Mouse (Mus musculus) intestine, embryonic 16.5 days (tissue): Measurements from ENCODE around the gene Fxn. TPM values are rescaled to one million over a fixed set of nuclear protein-coding genes. Genes with fewer than 3 reads are reported as not detected.
A peak's percentile ranks its signal among the peaks of the same experiment; 100 is the strongest.

ENCODE experiments used
- ATAC-seq: fragments of 200-750 bp; cut with Nextera tagmentation; 2 replicates; pipeline ENCODE4 v1.8.0; 2017; ENCODE audit warnings: moderate TSS enrichment, moderate library complexity
- H3K27ac ChIP-seq: fragments of 300-500 bp; sonication (generic); 2 replicates; pipeline ENCODE4 v1.5.1; 2014; ENCODE audit warnings: mild to moderate bottlenecking, low read length
- H3K27me3 ChIP-seq: fragments of 300-500 bp; sonication (generic); replicated peaks from 2 replicates; pipeline ENCODE4 v1.6.1; 2014; ENCODE audit warnings: low read length, control low read depth, mixed read lengths; ENCODE audit not compliant: control insufficient read depth, insufficient read depth
- H3K36me3 ChIP-seq: fragments of 300-500 bp; sonication (generic); 2 replicates; pipeline ENCODE4 v1.6.1; 2014; ENCODE audit warnings: low read length, control low read depth; ENCODE audit not compliant: control insufficient read depth, insufficient read depth
- H3K4me1 ChIP-seq: fragments of 300-500 bp; sonication (generic); 2 replicates; pipeline ENCODE4 v1.6.1; 2014; ENCODE audit warnings: low read length, control low read depth, mixed read lengths; ENCODE audit not compliant: control insufficient read depth, insufficient read depth
- H3K4me2 ChIP-seq: fragments of 300-500 bp; sonication (generic); 2 replicates; pipeline ENCODE4 v1.6.1; 2014; ENCODE audit warnings: low read depth, low read length, control low read depth
- H3K4me3 ChIP-seq: fragments of 300-500 bp; sonication (generic); 2 replicates; pipeline ENCODE4 v1.5.1; 2014; ENCODE audit warnings: mild to moderate bottlenecking, low read length
- H3K9ac ChIP-seq: fragments of 300-500 bp; sonication (generic); 2 replicates; pipeline ENCODE4 v1.6.1; 2014; ENCODE audit warnings: low read depth, low read length
- H3K9me3 ChIP-seq: fragments of 300-500 bp; sonication (generic); 2 replicates; pipeline ENCODE4 v1.6.1; 2016; ENCODE audit warnings: low read length, control low read depth; ENCODE audit not compliant: control insufficient read depth
- WGBS: fragments of 180-500 bp; shearing (Covaris S2); extraction: QIAGEN DNeasy Blood & Tissue Kit; methylation state at CpG from one replicate; pipeline ENCODE4 v1.1.7; 2014; 5-methylcytosine and 5-hydroxymethylcytosine counted together
- polyA plus RNA-seq: library from polyadenylated mRNA; unstranded; fragments of >200 nt; fragmentation: Nextera tagmentation; extraction: Ambion mirVana; gene quantifications from 2 replicates; pipeline ENCODE4 v1.2.1, GENCODE M21; 2015

Gene Fxn
- polyA plus RNA-seq, 1 experiment from 2014 or later = 37.6 TPM

GRCm38 (mm10) chr19:24225305-24225696 lies 55.1 kb downstream of the Fxn start:
- ATAC-seq = peak; percentile 89
- Histone ChIP-seq H3K4me2 (peak overlapping the region; percentile 68), H3K9me3 (no peaks in the 10 kb centered on the region), H3K27ac (peak overlapping the region; percentile 99), H3K9ac (peak overlapping the region; percentile 53; the same call in 1 of the 2 replicates), H3K4me1 (no peaks in the 10 kb centered on the region), H3K4me3 (peak overlapping the region; percentile 72), H3K27me3 (peaks cover 5% of the 10 kb centered on the region; the same call in 1 of the 2 replicates), H3K36me3 (no peaks in the 10 kb centered on the region)
- 2% methylated on average over 17 of the region's 17 CpGs for WGBS

DNA sequence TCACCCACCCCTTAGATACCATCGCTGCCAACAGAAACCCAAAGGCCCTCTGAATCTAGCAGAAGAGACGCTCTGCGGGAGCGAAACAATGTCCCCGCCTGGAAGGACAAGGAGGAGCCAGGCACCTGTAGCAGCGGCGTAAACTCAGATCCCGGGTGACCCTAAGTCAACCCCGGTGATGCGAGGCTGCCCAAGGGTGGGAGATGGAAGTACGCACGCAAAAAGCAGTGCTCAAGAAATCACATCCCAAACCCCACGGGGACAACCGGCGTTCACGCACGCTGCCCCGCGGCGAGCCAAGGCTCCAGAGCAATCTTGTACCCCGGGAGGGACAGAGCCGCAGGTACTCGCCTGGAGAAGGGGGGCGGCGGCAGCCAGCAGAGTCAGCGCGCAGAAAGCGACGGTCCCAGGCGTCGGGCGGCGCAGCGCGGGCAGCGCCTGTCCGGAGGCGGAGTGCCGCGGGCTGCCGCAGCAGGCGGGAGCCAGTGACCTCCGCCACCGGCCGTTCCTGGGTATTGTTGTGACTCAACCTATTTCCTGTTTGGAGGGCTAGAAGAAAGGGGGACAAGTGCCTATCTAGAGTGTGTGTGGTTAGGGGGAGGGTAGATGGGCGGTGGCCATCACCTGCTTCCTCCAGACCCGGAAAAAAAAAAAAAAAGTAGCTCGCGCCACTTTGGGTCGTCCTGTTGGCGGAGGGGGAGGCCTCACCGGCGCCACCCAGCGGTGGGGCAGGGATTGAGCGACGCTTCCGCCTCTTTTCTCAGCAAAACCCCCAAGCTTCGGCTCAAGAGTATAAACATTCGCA lies 55.7 kb downstream of the Fxn start, which contains the start of gene Tjp2:
Gene Tjp2 (minus strand): TSS at position 531 of the 805 bp plus-strand sequence.
- Histone ChIP-seq H3K4me2 (peak within 1 kb of the TSS; percentile 68), H3K4me3 (peak within 1 kb of the TSS; percentile 72), H3K4me1 (no peaks in the 10 kb centered on the region), H3K27me3 (peaks cover 5% of the 10 kb centered on the region; the same call in 1 of the 2 replicates), H3K9me3 (no peaks in the 10 kb centered on the region), H3K27ac (peak within 1 kb of the TSS; percentile 99), H3K9ac (peak within 1 kb of the TSS; percentile 85), H3K36me3 (no peaks in the 10 kb centered on the region)
- under 1% methylated on average over 59 of the region's 59 CpGs for WGBS
- ATAC-seq = peak; percentile 84

DNA sequence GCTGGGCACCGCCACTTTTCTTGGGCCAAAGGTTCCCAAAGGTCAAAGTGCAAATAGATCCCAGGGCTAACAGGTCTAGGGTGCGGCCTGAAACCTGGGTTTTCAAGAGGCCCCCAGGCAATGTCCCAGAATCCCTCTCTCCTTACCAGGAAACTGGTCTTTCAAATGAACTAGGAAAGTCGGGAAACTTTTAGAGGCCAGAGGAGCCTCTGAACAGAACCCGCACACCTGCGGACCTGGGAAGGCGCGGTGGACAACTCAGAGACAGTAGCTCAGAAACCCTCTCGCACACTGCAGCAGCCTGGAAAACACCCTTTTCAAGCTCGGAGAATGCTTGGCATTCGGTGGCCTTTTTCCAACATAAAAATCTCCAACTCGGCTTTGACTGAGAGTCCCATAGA lies 56.6 kb downstream of the Fxn start:
- WGBS = 16% methylated on average over 11 of the region's 11 CpGs
- Histone ChIP-seq H3K9ac (peak overlapping the region; percentile 85), H3K9me3 (no peaks in the 10 kb centered on the region), H3K4me2 (peak overlapping the region; percentile 68), H3K4me1 (no peaks in the 10 kb centered on the region), H3K27ac (peak overlapping the region; percentile 99), H3K27me3 (peaks cover 5% of the 10 kb centered on the region; the same call in 1 of the 2 replicates), H3K36me3 (no peaks in the 10 kb centered on the region), H3K4me3 (peak overlapping the region; percentile 72)
- peak; percentile 58 for ATAC-seq

DNA sequence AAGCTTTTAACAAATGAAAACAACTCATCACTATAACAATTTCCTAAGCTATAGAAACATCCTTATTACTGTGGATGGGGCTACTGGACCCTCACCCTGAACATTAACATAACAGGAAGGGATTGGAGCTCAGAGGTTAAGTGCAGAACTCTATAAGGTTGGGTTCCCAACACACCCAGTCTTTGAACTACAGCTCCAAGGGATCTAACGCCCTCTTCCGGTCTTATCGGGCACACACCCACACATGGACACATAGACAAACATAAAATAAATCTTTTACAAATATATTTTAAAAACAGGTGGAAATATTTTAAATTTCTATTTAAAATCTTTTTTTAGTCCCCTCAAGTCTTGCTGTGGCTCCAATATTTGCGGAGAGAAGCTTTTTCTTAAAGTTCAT lies 59.0 kb downstream of the Fxn start:
- 66% methylated on average over 4 of the region's 4 CpGs for WGBS
- no peaks in the 10 kb centered on the region for H3K36me3 ChIP-seq
- ATAC-seq = no peak
- H3K4me3 ChIP-seq = no peak overlapping the region
- no peaks in the 10 kb centered on the region for H3K4me1 ChIP-seq
- 0 out of 2 replicates have a peak overlapping the region, but pooled peaks have one; percentile 3 for H3K4me2 ChIP-seq
- H3K9ac ChIP-seq = no peak overlapping the region
- H3K9me3 ChIP-seq = no peaks in the 10 kb centered on the region
- no peak overlapping the region for H3K27ac ChIP-seq
- peaks cover 5% of the 10 kb centered on the region; the same call in 1 of the 2 replicates for H3K27me3 ChIP-seq

DNA sequence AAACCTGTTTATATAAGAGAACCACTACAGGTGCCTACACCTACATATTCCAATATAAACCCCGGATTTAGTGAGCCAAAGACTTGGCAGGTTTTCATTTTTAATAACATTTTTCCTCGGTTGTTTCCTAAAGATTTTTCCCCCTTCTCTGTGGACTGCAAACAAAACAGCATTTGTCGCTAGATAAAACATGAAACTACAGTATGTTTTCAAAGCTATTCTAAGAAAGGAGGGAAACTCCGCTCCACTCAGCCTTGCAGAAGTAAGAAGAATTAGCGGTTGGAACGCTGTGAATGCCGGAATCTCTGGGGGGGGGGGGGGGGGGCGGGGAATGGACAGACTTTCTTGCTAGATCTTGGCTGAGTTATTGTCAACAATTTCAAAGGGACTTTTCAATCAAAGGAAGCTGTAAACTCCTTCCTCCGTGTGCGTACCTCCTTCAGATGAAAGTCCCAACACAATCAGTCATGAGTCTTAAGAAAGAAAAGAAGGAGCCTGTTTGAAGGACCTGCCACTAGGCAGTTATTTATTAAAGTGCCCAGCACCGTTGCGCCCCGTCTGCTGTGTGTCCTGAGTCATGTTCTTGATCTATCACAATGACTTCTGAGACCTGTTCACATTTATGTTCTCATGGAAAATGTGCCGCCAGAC lies 59.5 kb downstream of the Fxn start:
- H3K36me3 ChIP-seq = no peaks in the 10 kb centered on the region
- H3K27me3 ChIP-seq = peaks cover 5% of the 10 kb centered on the region; the same call in 1 of the 2 replicates
- H3K9ac ChIP-seq = no peak overlapping the region
- H3K4me1 ChIP-seq = peaks cover 3% of the 10 kb centered on the region
- no peak overlapping the region for H3K4me3 ChIP-seq
- WGBS = 20% methylated on average over 14 of the region's 14 CpGs
- no peak overlapping the region for H3K27ac ChIP-seq
- no peaks in the 10 kb centered on the region for H3K9me3 ChIP-seq
- 0 out of 2 replicates have a peak overlapping the region, but pooled peaks have one; percentile 3 for H3K4me2 ChIP-seq
- no peak for ATAC-seq

- 69% methylated on average over 9 of the region's 9 CpGs for WGBS
- H3K27ac ChIP-seq = no peak overlapping the region
Observed at GRCm38 (mm10) chr19:24219011-24219410, 61.4 kb downstream of the Fxn start.

GRCm38 (mm10) chr19:24218291-24218690 lies 62.1 kb downstream of the Fxn start:
- H3K9ac ChIP-seq = no peak overlapping the region
- no peak overlapping the region for H3K4me2 ChIP-seq
- peaks cover 10% of the 10 kb centered on the region for H3K4me1 ChIP-seq
- 56% methylated on average over 2 of the region's 2 CpGs for WGBS
- H3K4me3 ChIP-seq = no peak overlapping the region
- H3K36me3 ChIP-seq = no peaks in the 10 kb centered on the region
- no peaks in the 10 kb centered on the region for H3K9me3 ChIP-seq
- no peaks in the 10 kb centered on the region for H3K27me3 ChIP-seq
- H3K27ac ChIP-seq = no peak overlapping the region
- ATAC-seq = no peak

More at GRCm38 (mm10) chr19:24219011-24219410, 61.4 kb downstream of the Fxn start:
- ATAC-seq = no peak
- H3K9ac ChIP-seq = no peak overlapping the region
- no peak overlapping the region for H3K4me3 ChIP-seq
- H3K4me1 ChIP-seq = peaks cover 8% of the 10 kb centered on the region
- no peak overlapping the region for H3K4me2 ChIP-seq
- H3K9me3 ChIP-seq = no peaks in the 10 kb centered on the region
- no peaks in the 10 kb centered on the region; the same call in 1 of the 2 replicates for H3K27me3 ChIP-seq
- H3K36me3 ChIP-seq = no peaks in the 10 kb centered on the region

DNA sequence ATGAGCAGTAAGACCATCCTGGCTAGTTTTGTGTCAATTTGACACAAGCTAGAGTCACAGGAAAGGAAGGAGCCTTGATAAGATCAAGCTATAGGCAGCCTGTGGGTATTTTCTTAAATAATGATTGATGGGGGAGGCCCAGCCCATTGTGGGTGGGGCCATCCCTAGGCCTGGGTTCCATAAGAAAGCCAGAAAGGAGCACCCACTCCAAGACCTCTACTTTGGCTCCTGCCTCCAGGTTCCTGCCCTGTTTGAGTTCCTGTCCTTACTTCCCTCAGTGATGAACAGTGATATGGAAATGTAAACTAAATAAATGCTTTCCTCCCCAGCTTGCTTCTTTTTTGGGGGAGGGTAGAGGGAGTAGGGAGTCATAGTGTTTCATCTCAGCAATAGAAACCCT lies 62.6 kb downstream of the Fxn start:
- H3K27me3 ChIP-seq = no peaks in the 10 kb centered on the region
- H3K9ac ChIP-seq = no peak overlapping the region
- no peaks in the 10 kb centered on the region for H3K9me3 ChIP-seq
- peaks cover 12% of the 10 kb centered on the region for H3K4me1 ChIP-seq
- no peaks in the 10 kb centered on the region for H3K36me3 ChIP-seq
- ATAC-seq = no peak
- H3K27ac ChIP-seq = no peak overlapping the region
- H3K4me2 ChIP-seq = no peak overlapping the region
- H3K4me3 ChIP-seq = no peak overlapping the region

DNA sequence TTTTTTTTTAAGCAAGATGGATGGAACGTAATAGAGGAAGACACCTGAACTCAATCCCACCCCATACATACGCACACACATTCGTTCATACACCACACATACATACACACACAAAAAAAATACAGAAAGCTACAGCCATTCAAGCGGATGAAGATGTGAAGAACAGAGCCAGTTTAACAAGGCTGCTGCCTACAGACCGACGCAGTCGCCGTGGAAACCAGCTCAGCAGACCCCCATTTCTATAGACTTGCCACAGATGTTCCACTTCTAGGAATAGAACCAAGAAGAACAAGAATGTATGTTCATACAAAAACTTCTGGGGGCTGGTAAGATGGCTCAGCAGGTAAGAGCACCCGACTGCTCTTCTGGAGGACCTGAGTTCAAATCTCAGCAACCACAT lies 63.6 kb downstream of the Fxn start:
- no peak for ATAC-seq
- H3K27me3 ChIP-seq = no peaks in the 10 kb centered on the region
- H3K36me3 ChIP-seq = no peaks in the 10 kb centered on the region
- 86% methylated on average over 9 of the region's 9 CpGs for WGBS
- H3K4me2 ChIP-seq = no peak overlapping the region
- H3K27ac ChIP-seq = no peak overlapping the region
- no peaks in the 10 kb centered on the region for H3K9me3 ChIP-seq
- peaks cover 12% of the 10 kb centered on the region for H3K4me1 ChIP-seq
- no peak overlapping the region for H3K9ac ChIP-seq
- no peak overlapping the region for H3K4me3 ChIP-seq
